Mouse (Mus musculus): ENCODE results near the gene Bsdc1. TPM values are rescaled to one million over a fixed set of nuclear protein-coding genes. Genes with fewer than 3 reads are reported as not detected.
A peak's percentile ranks its signal among the peaks of the same experiment; 100 is the strongest.
"Not testable (repeated sequence)": the region's sequence is repeated elsewhere in the genome, so short reads cannot be mapped to it uniquely, and the experiment has no call there.

Gene Bsdc1
- total RNA-seq (2021) = 10 to 100 TPM; 39.6 to 43.9 TPM
- long read RNA-seq, experiment 1, transcript Bsdc1-201 (11 exons, 2,823 nt) = major isoform, 27 of 37 reads
- long read RNA-seq, experiment 1, partial matches to known transcripts = 7 of 37 reads
- long read RNA-seq, experiment 1, other reads (novel, unspliced or antisense) = 3 of 37 reads
- long read RNA-seq, experiment 2, transcript Bsdc1-201 (11 exons, 2,823 nt) = major isoform, 18 of 22 reads
- long read RNA-seq, experiment 2, partial matches to known transcripts = 2 of 22 reads
- long read RNA-seq, experiment 2, other reads (novel, unspliced or antisense) = 2 of 22 reads

DNA sequence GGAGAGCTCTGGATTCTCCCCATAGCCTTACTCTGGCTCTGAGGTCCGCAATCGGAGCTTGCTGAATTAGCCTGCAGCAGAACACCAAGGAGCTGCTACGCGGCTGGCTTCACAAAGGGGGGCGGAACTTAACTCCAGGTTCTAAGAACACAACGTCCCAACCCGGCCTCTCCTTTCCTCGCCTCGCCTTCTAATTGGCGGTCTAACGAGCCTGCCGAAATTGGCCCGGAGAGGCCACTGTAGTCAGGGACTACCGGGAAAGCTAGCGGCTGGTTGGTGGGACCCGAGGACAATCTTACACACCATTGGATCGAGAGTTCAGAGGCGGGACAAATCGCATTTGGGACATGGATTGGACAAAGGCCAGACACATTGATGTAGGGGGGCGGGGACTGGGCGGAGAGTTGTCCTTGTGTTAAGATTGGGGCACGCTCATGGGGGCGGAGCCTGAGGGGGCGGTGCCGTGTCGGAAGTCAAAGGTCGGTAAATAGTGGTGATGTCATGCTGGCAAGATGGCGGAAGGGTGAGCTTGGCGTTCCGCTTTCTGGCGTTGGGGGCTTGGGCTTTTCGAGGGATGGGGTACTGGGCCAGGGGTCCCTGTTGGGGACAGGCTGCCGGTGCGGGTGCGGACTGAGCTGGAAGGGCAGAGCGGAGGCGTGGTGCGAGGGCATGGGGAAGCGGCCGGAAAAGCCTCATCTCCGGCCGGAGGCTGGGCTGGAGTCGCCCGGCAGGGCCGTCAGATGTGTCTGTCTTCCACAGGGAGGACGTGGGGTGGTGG is at the start of gene Bsdc1:
Bsdc1 (plus strand) TSS at position 399 of the 778 bp plus-strand sequence.
- DNase-seq = peak; percentile 99
- intact Hi-C loops (cut with DNase I) = no loop called here

DNA sequence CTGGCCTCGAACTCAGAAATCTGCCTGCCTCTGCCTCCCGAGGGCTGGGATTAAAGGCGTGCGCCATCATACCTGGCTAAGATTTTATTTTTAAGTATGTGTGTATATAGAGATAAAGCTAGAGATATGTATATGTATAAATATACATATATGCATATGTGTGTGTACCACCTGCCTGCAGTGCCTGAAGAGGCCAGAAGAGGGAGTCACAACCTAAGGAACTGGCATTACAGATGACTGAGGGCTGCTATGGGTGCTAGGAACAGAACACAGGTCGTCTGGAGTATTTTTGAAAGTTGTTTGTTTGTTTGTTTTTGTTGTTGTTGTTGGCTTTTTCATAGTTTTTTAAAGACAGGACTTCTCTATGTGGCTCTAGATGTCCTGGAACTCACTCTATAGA is 45.5 kb upstream of the Bsdc1 start:
- intact Hi-C loops (cut with DNase I) = no loop called here
- no peak for DNase-seq

DNA sequence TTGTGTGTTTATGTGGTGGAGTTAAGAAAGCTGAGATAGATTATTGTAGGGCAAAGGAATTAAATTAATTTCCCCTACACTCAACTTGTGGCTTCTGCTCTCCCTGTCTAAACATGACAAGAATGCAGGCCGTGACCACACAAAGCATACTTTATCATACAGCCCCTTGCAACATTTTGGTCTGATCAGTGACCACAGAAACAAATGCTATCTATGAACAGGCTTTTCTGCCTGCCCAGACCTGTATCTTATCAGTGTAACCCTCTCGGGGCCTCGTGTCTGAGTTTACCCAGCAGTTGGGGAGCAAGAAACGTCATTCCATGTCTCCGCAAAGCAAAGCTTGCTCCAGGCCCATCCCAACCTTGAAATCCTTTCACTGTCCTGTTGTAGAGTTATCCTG is 44.9 kb upstream of the Bsdc1 start:
- intact Hi-C loops (cut with DNase I) = no loop called here
- DNase-seq = no peak

DNA sequence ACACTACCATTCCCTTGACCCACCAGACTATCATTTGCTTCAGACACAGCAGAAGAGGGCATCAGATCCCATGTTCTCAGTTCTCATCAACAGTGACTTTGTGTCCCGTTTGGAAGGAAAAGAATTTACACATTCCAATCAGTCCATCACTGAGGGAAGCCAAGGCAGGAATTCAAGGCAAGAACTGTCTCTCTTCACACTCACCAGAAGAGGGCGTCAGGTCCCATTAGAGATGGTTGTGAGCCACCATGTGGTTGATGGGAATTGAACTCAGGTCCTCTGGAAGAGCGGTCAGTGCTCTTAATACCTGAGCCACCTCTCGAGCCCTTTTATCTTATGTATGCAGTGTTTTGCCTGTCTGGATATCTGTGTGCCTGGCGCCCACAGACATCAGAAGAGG is 43.1 kb upstream of the Bsdc1 start:
- no peak for DNase-seq

DNA sequence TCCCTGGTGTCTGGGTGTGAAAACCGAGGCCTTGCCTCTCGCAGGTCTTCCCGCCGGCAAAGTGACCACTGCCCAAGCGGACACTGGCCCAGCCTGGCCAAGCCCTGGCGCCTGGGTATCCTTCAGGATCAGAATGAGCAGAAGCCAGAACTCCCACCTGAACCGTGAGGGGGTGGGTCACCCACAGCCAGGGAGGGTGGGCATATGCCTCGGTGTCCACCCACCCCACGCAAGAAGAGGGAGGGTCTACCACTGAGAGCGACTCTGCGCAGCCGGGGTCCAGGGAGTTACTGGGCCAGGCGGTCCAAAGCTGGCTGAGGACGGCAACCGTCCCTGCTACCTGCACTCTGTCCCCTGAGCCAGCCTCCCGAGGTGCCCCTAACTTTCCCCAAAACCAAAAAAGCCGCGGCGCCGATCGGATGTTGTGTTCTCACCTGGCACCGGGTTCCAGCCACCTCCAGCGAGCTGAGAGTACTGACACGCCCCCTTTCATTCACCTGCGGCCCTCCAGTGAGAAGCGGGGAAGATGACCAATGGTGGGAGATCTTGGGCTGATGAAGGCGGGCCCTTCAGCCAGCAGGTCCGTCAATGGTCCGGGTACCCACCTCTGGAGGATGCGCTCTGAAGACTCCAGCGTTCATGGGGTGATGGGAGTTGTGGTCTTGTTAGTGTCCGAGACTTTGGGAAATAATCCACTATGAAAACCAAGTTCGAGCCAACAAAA is 20.9 kb upstream of the Bsdc1 start, which contains the start of gene Zbtb8b:
Zbtb8b (minus strand) TSS at position 514 of the 724 bp plus-strand sequence.
- intact Hi-C loops (cut with DNase I) = no loop called here
- peak in 1 of 2 experiments; percentile 9 for DNase-seq

More for the DNA sequence above, 43.1 kb upstream of the Bsdc1 start:
- intact Hi-C loops (cut with DNase I) = no loop called here

DNA sequence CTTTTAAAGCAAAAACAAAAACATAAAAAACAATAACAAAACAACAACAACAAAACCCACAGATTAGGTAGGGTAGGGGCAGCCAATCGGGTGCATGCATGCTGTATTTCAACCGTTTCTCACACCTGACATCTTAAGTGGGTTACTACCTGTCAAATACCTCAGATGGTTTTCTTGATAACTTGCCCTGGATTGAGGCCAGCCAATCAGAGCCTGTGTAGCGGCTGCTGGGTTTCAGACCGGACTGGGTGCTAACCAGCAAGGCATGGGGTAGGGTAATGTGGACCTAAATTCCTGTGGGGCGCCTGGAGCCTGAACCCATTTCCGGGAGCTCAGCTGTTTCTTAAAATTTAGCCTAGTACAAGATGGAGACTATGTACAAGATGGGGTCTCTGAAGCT is 20.2 kb upstream of the Bsdc1 start:
- intact Hi-C loops (cut with DNase I) = no loop called here
- DNase-seq = no peak

DNA sequence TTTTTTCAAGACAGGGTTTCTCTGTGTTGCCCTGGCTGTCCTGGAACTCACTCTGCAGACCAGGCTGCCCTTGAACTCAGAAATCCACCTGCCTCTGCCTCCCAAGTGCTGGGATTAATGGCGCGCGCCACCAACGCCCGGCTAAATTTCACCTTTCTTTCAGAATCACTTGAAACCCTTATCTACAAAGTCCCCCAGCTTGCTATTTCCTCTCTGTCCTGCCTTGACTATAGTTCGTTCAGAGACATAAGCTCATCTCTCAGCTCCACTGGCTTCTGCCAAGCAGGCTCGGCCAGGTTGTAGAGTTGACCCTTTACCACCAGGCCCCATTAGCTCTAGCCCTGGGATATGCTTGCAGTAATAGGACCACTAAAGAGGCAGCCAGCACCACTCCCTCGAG is 14.0 kb upstream of the Bsdc1 start:
- DNase-seq = no peak
- intact Hi-C loops (cut with DNase I) = no loop called here

DNA sequence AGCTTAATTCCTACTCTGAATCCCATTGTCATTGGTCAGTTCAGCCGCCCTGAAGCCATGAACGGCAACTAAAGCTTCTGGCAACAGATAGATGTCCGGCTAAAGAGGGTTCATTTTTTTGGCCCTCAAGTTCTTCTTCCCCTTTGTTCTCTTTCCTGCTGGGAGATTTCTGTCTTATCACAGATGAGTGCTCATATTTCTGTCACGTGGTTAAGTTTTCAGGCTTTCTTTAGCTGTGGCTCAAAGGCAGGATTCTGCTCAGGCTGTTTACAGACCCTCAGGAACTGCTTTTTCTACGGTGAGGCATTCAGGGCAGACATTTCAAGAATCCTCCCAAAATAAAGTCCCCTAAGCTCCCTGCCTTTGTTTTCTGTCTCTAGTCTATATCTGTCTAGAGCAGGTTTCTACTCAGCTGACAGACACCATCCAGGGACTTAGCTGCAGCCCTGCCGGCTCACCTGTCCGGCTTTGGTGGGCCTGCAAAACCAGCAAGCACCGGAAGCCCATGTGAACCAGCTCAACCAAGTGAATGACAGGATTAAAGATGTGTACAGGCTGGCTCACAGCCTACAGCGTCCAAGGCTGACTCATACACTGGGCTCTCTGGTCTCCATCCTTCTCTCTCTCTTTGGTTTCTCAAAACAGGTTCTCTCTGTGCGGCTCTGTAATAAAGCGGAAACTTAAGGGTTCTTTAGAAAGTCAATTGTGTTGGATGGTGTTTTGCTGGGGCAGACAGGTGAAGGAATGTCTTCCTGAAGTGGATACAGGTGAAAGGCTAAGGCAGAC is 13.4 kb upstream of the Bsdc1 start:
- DNase-seq = no peak
- intact Hi-C loops (cut with DNase I) = no loop called here

DNA sequence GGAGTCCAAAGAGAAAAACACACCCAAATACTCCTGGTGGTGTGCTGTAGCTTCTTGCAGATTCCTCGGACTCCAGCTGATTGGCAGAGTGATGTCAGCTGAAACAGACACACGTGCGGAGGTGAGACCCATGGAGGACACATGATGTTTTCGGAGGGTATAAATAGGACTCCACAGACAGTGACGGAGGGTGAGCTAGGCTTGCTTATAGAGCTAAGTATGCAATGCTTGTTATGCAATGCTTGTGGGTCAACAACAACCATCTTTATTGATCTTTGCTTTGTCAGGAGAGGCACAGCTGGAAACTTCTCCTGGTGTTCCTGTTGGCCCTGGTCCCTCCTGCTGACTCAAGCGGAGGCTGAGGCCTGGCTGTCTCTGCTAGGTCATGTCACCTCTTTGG is 12.7 kb upstream of the Bsdc1 start:
- DNase-seq = no peak
- intact Hi-C loops (cut with DNase I) = no loop called here

DNA sequence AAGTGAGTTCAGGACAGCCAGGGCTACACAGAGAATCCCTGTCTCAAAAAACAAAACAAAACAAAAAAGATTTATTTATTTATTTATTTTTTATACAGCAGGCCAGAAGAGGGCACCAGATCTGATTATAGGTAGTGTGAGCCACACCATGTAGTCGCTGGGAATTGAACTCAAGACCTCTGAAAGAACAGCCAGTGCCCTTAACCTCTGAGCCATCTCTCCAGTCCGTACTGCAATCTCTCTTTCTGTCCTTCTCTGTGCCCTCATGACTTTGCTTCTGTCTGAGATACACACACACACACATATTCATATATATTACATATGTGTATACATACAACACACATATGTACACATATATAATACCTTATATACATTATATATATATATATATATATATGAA is 10.5 kb upstream of the Bsdc1 start:
- DNase-seq = no peak

DNA sequence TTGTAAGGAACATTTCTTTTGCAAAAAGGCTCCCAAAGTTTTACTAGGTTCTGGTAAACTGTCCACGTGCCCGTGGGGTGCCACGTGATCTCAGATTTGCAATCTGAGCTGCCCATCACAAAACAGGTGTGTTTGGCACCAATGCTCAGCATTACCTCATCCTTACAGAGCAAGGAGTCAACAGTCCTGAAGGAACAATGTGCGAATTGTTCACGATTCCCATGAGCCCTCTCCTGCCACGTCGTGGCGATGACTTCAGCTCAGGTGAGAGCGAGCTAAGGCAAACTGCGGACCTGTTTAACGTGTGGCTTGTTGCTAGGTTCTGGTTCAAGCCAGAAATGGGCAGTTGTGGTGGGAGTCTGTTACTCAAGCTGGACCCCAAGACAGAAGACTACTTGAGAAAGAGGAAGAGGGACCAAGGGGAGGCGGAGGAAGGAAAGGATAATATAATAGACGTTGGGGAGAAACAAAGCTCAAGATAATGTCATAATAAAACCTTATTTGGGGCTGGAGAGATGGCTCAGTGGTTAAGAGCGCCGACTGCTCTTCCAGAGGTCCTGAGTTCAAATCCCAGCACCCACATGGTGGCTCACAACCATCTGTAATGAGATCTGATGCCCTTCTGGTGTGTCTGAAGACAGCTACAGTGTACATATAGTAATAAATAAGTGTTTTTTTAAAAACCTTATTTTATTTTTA is 9.8 kb upstream of the Bsdc1 start:
- intact Hi-C loops (cut with DNase I) = loop anchor here (10.0 kb wide), 1 partner anchor 237 kb away; no protein-coding TSS in a partner anchor
- DNase-seq = no peak

More for the DNA sequence above, 10.5 kb upstream of the Bsdc1 start:
- intact Hi-C loops (cut with DNase I) = loop anchor here (10.0 kb wide), 1 partner anchor 236 kb away; no protein-coding TSS in a partner anchor

DNA sequence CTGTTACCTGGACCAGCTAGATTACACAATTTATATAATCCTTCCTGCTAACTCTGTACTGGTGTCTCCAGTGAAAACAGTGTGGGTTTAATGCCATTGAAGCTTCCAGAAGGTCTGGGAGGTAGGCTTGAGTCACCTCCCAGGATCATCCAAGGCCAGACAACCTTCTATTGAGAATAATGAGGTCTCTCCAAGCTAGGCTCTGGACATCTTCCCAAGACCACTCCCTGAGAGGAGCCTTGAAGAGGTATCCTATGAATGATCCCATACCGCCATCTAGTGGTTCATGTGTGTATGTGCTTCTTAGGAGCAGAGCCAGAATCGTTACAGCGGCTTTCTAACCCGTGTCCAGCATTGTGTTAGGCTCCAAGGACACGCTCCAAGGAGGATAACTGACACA is 6.1 kb upstream of the Bsdc1 start:
- DNase-seq = peak; percentile 50 to 75
- intact Hi-C loops (cut with DNase I) = loop anchor here (1.0 to 10.0 kb wide), 3 partner anchors 105 to 323 kb away; no protein-coding TSS in a partner anchor

DNA sequence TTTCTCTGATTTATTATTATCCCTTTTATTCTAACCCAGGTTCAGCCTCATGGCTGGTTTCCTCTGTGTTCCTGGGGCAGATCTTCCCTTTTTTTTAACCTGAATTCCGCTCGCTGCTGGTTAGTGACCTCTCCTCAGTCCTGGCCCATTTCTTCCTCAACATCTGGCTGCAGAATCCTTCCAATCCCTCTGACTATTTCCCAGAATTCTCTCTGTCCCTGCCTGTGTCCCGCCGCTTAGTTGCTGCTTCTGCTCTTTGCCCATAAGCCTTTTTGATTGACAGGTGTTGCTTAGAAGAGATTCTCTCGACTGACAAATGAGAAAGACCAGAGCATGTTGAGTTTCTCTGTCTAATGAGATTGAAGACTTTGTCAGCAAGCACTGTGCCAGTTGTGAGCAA is 5.3 kb upstream of the Bsdc1 start:
- DNase-seq = no peak
- intact Hi-C loops (cut with DNase I) = loop anchor here (5.0 to 10.0 kb wide), 2 partner anchors 241 to 324 kb away; no protein-coding TSS in a partner anchor

DNA sequence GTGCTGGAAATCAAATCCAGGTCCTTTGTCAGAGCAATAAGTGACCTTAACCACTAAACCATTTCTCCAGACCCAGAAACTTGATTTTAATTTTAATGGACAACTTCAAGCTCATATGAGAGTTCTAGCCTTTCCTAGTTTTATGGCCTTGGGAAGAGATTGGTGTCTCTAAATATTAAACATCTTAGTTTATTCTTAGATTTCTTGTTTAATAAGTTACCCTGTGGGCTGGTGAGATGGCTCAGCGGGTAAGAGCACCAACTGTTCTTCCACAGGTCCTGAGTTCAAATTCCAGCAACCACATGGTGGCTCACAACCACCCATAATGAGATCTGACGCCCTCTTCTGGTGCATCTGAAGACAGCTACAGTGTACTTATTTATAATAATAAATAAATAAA is 4.1 kb upstream of the Bsdc1 start:
- not testable (repeated sequence) for DNase-seq
- intact Hi-C loops (cut with DNase I) = loop anchor here (5.0 to 10.0 kb wide), 2 partner anchors 243 to 325 kb away; no protein-coding TSS in a partner anchor

DNA sequence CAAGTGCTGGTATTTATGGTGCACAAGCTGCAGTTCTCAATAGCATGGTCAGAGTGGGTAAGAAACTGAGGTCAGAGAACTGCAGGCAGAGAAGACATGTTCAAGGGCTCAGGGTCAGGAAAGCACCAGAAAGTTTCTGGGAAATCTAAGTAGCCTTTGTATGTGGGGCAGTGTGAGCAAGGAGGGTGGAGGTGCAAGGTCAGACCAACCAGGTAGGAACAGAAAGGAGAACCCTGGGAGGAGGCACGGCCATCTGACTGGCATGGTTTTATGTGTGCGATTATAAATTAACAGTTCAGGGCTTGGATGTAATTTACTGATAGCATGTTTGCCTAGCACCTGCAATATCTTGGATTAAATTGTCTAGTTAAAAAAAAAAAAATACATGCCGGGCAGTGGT is 1.7 kb upstream of the Bsdc1 start:
- no peak for DNase-seq
- intact Hi-C loops (cut with DNase I) = loop anchor here (5.0 to 10.0 kb wide), 2 partner anchors 245 to 327 kb away; no protein-coding TSS in a partner anchor

DNA sequence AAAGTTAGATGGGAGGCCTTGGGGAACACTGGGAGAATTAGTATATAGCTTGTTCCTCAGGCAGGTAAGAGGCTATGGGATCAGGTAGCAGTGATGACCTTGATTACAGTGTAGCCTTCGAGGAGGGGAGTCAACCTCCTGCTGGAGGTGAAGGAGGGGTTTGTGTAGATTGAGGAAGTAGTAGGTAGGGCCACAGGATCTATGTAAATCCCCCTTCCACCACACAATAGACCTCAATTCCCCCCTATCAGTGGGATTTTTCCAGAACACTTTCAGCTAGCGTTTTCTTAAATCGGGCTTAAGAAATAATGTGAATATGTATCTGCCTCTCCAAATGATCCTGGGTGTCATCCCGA is 576 bp upstream of the Bsdc1 start:
- intact Hi-C loops (cut with DNase I) = no loop called here
- DNase-seq = no peak

DNA sequence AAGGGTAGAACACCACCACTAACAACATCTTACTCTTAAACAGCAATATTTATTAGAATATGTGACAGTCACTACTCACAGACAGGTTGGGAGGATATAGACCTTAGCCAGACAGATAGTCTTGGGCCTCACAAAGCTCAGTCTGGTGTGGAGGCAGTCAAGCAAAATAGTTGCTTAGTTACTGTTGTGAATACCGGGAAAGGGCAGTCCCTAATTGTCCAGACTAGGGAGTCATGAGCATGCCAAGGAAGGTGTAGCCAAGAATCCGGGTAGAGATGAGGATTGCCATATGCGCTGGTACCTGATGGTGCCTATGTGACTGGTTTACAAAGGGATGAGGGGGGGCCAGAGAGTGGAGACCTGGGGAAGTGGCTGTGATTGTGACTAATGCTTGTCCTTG is 737 bp downstream of the Bsdc1 start:
- intact Hi-C loops (cut with DNase I) = no loop called here
- DNase-seq = no peak

DNA sequence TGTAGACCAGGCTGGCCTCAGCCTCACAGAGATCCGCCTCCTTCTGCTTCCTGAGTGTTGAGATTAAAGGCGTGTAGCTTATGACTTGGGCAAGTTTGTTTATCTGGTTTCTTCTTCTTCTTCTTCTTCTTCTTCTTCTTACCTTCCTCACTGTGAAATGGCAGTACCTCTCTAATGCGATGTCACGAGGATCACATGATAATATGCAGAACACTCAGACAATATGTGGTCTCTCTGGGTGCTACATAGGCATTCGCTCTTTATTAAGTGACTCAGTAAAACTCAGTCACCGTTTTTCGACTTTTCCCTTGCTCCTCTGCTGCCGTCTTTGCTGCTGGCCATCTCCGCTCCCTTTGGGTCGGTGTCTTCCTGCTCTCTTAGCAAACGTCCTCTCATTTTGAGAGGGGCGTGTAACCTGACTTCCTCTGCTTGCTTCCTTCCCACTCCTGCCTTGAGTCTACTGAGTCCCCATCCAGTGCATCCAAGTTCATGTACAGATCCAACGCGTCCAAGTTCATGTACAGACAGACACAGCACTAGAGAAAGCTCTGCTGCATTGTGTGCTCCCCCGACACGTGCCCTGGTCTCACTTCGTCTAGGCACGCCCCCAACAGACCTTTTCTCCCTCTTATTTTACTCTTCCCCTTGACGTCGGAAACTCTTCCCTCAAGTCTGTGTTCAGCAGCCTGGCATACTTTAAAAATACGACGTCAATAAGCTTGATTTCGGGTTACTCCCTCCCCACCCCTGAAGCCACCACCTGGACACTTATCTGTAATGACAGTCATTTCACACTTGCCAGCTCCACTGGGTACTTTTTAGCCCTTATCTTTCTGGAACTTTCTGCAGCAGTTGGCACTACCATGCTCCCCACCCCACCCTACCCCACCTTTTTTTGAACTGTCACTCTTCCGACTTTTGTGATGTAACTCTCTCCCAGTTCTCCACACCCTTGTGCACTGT is 2.0 kb downstream of the Bsdc1 start:
- intact Hi-C loops (cut with DNase I) = no loop called here
- no peak for DNase-seq
